Mouse (Mus musculus) forebrain, embryonic 13.5 days (tissue): ENCODE measurements around the gene Ppm1b. TPM values are rescaled to one million over a fixed set of nuclear protein-coding genes. Genes with fewer than 3 reads are reported as not detected.
A peak's percentile ranks its signal among the peaks of the same experiment; 100 is the strongest.

Experiments used
- ATAC-seq: fragments of 200-750 bp; cut with Nextera tagmentation; 2 replicates; pipeline ENCODE4 v1.8.0; 2017
- H3K27ac ChIP-seq: fragments of 300-500 bp; sonication (generic); 2 replicates; pipeline ENCODE4 v1.5.1; 2015; ENCODE audit warnings: inconsistent platforms, mild to moderate bottlenecking, moderate library complexity
- H3K27me3 ChIP-seq: fragments of 300-500 bp; sonication (generic); 2 replicates; pipeline ENCODE4 v1.6.1; 2015; ENCODE audit warnings: mild to moderate bottlenecking, inconsistent platforms
- H3K36me3 ChIP-seq: fragments of 300-500 bp; sonication (generic); 2 replicates; pipeline ENCODE4 v1.6.1; 2015; ENCODE audit warnings: mild to moderate bottlenecking, inconsistent platforms; ENCODE audit not compliant: poor library complexity, severe bottlenecking
- H3K4me1 ChIP-seq: fragments of 300-500 bp; sonication (generic); 2 replicates; pipeline ENCODE4 v1.6.1; 2015; ENCODE audit warnings: inconsistent platforms
- H3K4me2 ChIP-seq: fragments of 300-500 bp; sonication (generic); 2 replicates; pipeline ENCODE4 v1.6.1; 2015; ENCODE audit warnings: inconsistent platforms, mild to moderate bottlenecking, moderate library complexity
- H3K4me3 ChIP-seq: fragments of 300-500 bp; sonication (generic); 2 replicates; pipeline ENCODE4 v1.5.1; 2015; ENCODE audit warnings: mild to moderate bottlenecking, inconsistent platforms
- H3K9ac ChIP-seq: fragments of 300-500 bp; sonication (generic); 2 replicates; pipeline ENCODE4 v1.6.1; 2015; ENCODE audit warnings: mild to moderate bottlenecking, inconsistent platforms
- H3K9me3 ChIP-seq: fragments of 300-500 bp; sonication (generic); replicated peaks from 2 replicates; pipeline ENCODE4 v1.6.1; 2016; ENCODE audit warnings: inconsistent platforms
- WGBS: fragments of 180-500 bp; shearing (Covaris S2); methylation state at CpG from one replicate; pipeline ENCODE4 v1.1.7; 2015; 5-methylcytosine and 5-hydroxymethylcytosine counted together
- polyA plus RNA-seq: library from polyadenylated mRNA; unstranded; fragments of >200 nt; fragmentation: Nextera tagmentation; extraction: Ambion mirVana; gene quantifications from 2 replicates; pipeline ENCODE4 v1.2.1, GENCODE M21; 2015

Ppm1b gene
- polyA plus RNA-seq, 1 experiment from 2014 or later: 90.4 TPM

DNA sequence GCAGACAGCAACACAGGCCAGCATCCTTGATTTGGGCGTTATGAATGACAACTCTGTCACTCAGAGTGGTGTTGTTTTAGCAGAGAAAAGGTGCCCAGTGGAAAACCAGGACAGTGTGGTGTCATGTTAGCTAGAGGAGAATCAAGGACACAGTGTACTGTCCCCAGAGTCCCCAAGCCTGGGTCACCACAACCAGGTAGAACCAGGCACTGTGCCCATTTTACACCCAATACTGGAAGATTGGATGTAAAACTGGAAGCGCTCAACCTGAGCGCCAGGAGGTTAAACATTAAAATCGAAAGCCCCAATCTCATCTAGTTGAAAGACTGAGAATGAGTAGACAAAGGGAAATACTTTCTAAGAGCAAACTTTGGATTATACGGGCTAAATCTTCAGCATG, 87.9 kb downstream of the Ppm1b start:
- H3K36me3 ChIP-seq: no peaks in the 10 kb centered on the region
- no peaks in the 10 kb centered on the region for H3K9me3 ChIP-seq
- no peak overlapping the region for H3K4me3 ChIP-seq
- no peak for ATAC-seq
- WGBS: 97% methylated on average over 5 of the region's 5 CpGs
- H3K27me3 ChIP-seq: no peaks in the 10 kb centered on the region
- H3K9ac ChIP-seq: no peak overlapping the region
- no peak overlapping the region for H3K4me2 ChIP-seq
- no peaks in the 10 kb centered on the region for H3K4me1 ChIP-seq
- no peak overlapping the region for H3K27ac ChIP-seq

DNA sequence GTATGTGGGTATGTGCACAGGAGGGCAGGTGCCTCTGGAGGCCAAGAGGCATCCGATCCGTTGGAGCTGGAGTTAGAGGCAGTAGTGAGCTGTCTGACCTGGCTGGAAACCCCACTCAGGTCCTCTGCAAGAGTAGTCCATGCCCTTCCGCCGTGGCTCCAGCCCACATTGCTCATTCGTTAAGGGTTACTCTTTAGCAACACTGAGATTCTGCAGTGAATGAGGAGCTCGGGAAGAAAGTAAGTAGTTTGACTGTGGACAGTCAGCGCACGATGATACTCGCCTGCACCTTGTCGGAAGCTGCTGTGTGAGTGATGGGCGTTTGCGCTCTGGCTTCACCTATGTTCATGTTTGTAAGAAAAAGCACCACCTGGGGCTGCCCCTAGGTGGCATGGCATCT, 88.6 kb downstream of the Ppm1b start:
- Histone ChIP-seq H3K9me3 (no peaks in the 10 kb centered on the region), H3K4me3 (no peak overlapping the region), H3K27me3 (no peaks in the 10 kb centered on the region), H3K4me2 (no peak overlapping the region), H3K4me1 (no peaks in the 10 kb centered on the region), H3K36me3 (no peaks in the 10 kb centered on the region), H3K27ac (no peak overlapping the region), H3K9ac (no peak overlapping the region)
- no peak for ATAC-seq
- 87% methylated on average over 12 of the region's 12 CpGs for WGBS

DNA sequence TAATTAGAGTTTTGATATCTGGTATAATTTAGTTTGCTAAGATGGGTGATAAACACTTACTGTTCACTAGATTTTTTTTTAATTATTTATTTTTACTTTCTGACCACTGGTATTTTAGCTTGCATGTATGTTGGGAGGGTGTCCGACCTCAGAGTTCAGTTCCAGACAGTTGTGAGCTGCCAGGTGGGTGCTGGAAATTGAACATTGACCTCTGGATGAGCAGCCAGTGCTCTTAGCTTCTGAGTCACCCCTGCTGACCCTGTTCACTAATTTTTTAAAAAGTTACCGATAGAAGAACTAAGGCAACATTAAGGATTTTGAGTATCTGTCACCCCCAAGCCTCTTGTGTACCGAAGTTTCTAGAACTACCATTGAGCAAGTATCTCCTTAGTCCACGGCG, 91.8 kb downstream of the Ppm1b start:
- Histone ChIP-seq H3K4me2 (no peak overlapping the region), H3K4me3 (no peak overlapping the region), H3K9ac (no peak overlapping the region), H3K27me3 (no peaks in the 10 kb centered on the region), H3K27ac (no peak overlapping the region), H3K36me3 (no peaks in the 10 kb centered on the region), H3K9me3 (no peaks in the 10 kb centered on the region), H3K4me1 (no peaks in the 10 kb centered on the region)
- WGBS: 92% methylated on average over 5 of the region's 5 CpGs
- ATAC-seq: no peak

DNA sequence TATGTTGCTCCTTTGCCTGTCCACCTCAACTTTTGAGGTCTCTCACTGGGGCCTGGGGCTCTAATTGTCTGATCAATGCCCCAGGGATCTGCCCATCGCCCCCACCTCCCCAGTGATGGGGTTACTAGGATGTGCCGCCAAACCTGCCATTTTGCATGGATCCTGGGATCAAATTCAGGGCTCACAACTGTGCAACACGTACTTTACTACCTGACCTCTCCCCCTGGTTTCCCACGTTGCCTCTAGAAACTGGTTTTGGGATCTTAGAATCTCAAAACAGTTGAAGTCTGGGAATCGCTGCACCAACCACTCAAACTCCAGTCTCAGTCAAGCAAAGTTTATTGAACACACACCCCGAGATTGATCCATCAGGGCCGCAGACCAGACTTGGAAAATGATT, 101.7 kb downstream of the Ppm1b start:
- no peaks in the 10 kb centered on the region for H3K9me3 ChIP-seq
- H3K4me1 ChIP-seq: no peaks in the 10 kb centered on the region
- no peaks in the 10 kb centered on the region for H3K27me3 ChIP-seq
- H3K36me3 ChIP-seq: peaks cover 10% of the 10 kb centered on the region
- H3K27ac ChIP-seq: no peak overlapping the region
- no peak for ATAC-seq
- no peak overlapping the region for H3K4me3 ChIP-seq
- WGBS: 84% methylated on average over 7 of the region's 7 CpGs
- H3K4me2 ChIP-seq: no peak overlapping the region
- H3K9ac ChIP-seq: no peak overlapping the region

DNA sequence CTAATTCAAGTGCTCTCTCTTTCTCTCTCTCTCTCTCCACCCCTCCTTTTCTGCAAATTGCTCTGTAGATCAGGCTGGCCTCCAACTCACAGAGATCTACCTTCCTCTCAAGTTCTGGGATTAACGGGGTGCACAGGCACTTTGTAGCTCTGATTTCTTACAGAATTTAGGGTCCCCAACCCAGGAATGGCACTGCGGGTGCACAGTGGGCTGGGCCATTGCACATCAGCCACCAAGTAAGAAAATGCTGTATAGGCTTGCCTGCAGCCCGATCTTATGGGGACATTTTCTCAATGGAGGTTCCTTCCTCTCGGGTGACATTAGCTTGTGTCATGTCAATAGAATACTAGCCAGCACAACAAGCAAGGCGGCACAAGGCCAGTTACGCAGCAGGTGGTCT, 102.6 kb downstream of the Ppm1b start:
- Histone ChIP-seq H3K36me3 (peaks cover 19% of the 10 kb centered on the region), H3K4me2 (no peak overlapping the region), H3K4me3 (no peak overlapping the region), H3K9me3 (no peaks in the 10 kb centered on the region), H3K27ac (no peak overlapping the region), H3K4me1 (no peaks in the 10 kb centered on the region), H3K27me3 (no peaks in the 10 kb centered on the region), H3K9ac (no peak overlapping the region)
- WGBS: 91% methylated on average over 6 of the region's 6 CpGs
- ATAC-seq: no peak

DNA sequence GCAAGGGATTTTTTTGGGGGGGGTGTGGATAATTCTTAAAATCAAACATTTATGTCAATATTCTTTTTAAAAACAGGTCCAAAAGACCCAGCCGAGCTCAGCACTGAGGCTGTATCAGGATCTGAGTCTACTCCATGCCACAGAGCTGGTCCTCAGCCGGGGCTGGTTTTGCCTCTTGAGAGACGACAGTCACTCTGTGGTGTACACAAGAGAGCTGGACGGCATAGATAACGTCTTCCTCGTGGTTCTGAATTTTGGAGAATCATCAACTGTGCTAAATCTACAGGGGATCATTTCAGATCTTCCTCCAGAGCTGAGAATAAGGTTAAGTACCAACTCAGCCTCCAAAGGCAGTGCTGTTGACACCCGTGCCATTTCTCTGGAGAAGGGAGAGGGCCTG, 107.0 kb downstream of the Ppm1b start:
- no peak overlapping the region for H3K9ac ChIP-seq
- no peak overlapping the region for H3K4me2 ChIP-seq
- no peak for ATAC-seq
- H3K36me3 ChIP-seq: peaks cover 59% of the 10 kb centered on the region
- H3K4me1 ChIP-seq: no peaks in the 10 kb centered on the region
- no peak overlapping the region for H3K27ac ChIP-seq
- no peaks in the 10 kb centered on the region for H3K27me3 ChIP-seq
- no peaks in the 10 kb centered on the region for H3K9me3 ChIP-seq
- no peak overlapping the region for H3K4me3 ChIP-seq
- WGBS: 92% methylated on average over 7 of the region's 7 CpGs

DNA sequence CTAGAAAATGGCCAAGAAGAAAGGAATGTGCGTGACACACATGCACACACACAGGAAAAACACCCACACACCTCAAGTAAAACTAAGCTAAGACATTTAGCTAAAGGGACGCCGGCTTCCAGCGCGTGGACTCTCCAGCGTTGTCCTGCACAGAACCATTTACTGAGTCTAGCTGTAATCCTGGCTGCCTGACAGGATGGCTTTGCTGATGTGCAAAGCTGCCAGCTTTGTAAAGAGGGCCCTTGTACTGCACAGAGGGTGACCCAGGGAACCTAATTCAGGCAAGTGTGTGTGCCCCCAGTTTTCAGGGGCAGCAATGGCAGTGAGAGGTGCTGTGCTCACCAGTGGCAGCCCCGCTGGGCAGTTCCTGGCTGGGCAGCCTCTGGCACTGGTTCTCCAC, 110.8 kb downstream of the Ppm1b start:
- Histone ChIP-seq H3K9ac (no peak overlapping the region), H3K9me3 (no peaks in the 10 kb centered on the region), H3K4me1 (peaks cover 5% of the 10 kb centered on the region), H3K4me2 (no peak overlapping the region), H3K27ac (no peak overlapping the region), H3K36me3 (peaks cover 88% of the 10 kb centered on the region), H3K4me3 (no peak overlapping the region), H3K27me3 (no peaks in the 10 kb centered on the region)
- WGBS: 96% methylated on average over 7 of the region's 7 CpGs
- ATAC-seq: no peak

DNA sequence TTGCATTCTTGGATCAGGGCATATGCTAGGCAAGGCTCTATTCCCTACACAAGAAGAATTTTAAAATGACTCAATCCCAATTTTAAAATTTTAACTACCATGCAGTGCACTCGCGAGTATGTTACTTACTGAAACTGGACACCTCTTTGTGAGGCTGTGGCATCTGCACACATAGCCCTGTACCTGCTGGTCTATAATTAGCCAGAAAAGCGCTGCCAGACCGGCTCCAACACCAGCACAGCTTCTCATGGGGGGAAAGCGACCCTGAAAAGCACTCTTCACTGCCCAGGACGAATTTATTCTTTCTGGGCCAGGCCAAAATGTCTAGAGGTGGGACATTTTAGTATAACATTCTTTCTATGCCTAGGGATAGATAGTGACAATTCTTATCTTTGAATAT, 114.1 kb downstream of the Ppm1b start:
- H3K4me2 ChIP-seq: no peak overlapping the region
- no peak overlapping the region for H3K9ac ChIP-seq
- no peak overlapping the region for H3K4me3 ChIP-seq
- no peaks in the 10 kb centered on the region for H3K9me3 ChIP-seq
- ATAC-seq: no peak
- no peak overlapping the region for H3K27ac ChIP-seq
- 91% methylated on average over 6 of the region's 6 CpGs for WGBS
- H3K4me1 ChIP-seq: peaks cover 18% of the 10 kb centered on the region
- H3K27me3 ChIP-seq: no peaks in the 10 kb centered on the region
- H3K36me3 ChIP-seq: peaks cover 63% of the 10 kb centered on the region

DNA sequence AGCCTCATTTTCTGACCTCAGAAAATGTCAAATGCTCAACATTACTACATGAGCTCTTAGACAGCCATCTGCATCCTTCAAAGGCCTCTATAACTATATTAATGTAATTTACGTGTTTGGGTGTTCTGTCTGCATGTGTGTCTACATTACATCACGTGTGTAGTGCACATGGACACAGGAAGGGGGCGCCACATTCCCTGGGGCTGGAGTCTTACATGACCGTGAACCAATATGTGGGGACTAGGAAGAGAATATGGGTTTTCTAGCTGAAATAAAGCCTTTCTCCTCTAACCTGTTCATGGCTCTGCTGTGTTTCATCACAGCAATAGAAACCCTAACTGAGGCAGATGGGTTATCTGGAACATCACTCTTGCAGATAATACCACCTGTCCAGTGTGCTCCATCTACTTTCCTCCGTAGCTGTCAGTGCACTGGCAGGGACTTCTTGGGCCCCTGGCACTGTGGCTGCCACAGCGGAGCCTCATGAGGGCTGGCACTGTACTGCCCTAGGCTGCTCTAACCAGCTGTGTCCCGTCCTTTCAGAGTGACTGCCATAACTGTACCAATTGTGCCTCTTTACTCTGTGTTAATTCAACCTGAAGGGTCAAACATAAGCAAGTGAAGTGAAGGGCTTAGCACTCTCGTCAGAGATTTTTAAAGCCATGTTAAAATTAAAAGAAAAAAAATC, 114.7 kb downstream of the Ppm1b start:
- no peak overlapping the region for H3K9ac ChIP-seq
- WGBS: 87% methylated on average over 8 of the region's 8 CpGs
- H3K9me3 ChIP-seq: no peaks in the 10 kb centered on the region
- no peak overlapping the region for H3K4me3 ChIP-seq
- H3K36me3 ChIP-seq: peaks cover 63% of the 10 kb centered on the region
- ATAC-seq: no peak
- H3K27me3 ChIP-seq: no peaks in the 10 kb centered on the region
- H3K4me1 ChIP-seq: peaks cover 18% of the 10 kb centered on the region
- H3K27ac ChIP-seq: no peak overlapping the region
- no peak overlapping the region for H3K4me2 ChIP-seq

DNA sequence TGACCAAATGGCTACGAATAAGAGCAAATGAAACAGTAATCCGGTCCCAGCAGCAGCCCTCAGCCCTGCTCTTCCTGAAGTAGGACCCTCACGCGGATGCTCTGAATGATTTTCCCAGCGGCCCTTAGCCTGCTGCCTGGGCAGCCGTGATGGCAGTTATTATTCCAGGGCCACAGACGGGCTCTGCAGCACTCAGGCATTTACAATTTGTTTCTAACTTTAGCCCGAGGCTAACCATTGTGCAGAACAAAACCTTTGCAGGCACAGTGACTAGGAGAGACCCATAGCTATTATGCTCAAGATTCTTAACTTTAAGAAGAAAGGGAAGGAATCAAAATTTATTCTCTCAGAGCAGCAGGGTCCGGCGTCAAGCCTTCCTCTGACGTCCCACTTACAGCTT, 115.8 kb downstream of the Ppm1b start:
- Histone ChIP-seq H3K4me1 (peaks cover 18% of the 10 kb centered on the region), H3K27me3 (no peaks in the 10 kb centered on the region), H3K9me3 (no peaks in the 10 kb centered on the region), H3K4me2 (peak overlapping the region; percentile 38), H3K27ac (0 out of 2 replicates have a peak overlapping the region, but pooled peaks have one; percentile 6), H3K9ac (no peak overlapping the region), H3K4me3 (no peak overlapping the region), H3K36me3 (peaks cover 64% of the 10 kb centered on the region)
- 14% methylated on average over 11 of the region's 11 CpGs for WGBS
- peak; percentile 57; the same call in 1 of the 2 replicates for ATAC-seq

DNA sequence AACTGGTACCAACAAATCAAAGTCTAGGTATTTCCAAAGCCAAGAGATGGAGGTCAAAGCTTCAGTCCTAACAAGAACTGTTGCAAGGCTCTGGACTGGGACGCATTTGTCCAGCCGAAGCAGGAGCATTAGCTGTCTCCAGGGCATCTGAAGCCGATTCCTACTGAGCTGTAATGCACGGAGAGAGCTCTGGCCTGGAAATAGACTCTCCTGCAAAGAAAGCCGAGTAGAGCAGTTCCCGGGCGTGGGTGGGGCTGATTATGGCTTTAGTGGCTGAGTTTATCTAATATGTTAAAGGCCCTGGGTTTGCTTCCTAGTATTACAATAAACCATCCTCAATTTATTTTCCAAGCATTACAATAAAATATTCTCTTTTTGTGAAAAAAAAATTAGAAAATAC, 116.7 kb downstream of the Ppm1b start:
- Histone ChIP-seq H3K27ac (no peak overlapping the region), H3K4me3 (no peak overlapping the region), H3K4me1 (peaks cover 18% of the 10 kb centered on the region), H3K27me3 (no peaks in the 10 kb centered on the region), H3K36me3 (peaks cover 65% of the 10 kb centered on the region), H3K9ac (peak overlapping the region; percentile 21; the same call in 1 of the 2 replicates), H3K4me2 (peak overlapping the region; percentile 38), H3K9me3 (no peaks in the 10 kb centered on the region)
- WGBS: 25% methylated on average over 7 of the region's 7 CpGs
- no peak; the same call in 1 of the 2 replicates for ATAC-seq
